Mouse (Mus musculus) liver, embryonic 12.5 days (tissue): ENCODE results near the gene Olfr1170. TPM values are rescaled to one million over a fixed set of nuclear protein-coding genes. Genes with fewer than 3 reads are reported as not detected.

Source experiments
- ATAC-seq: fragments of 200-750 bp; cut with Nextera tagmentation; 2 replicates; pipeline ENCODE4 v1.8.0; 2017; ENCODE audit warnings: moderate number of reproducible peaks, mild to moderate bottlenecking, moderate library complexity
- H3K27ac ChIP-seq: fragments of 300-500 bp; sonication (generic); 2 replicates; pipeline ENCODE4 v1.5.1; 2016; ENCODE audit warnings: mild to moderate bottlenecking
- H3K27me3 ChIP-seq: fragments of 300-500 bp; sonication (generic); replicated peaks from 2 replicates; pipeline ENCODE4 v1.6.1; 2016; ENCODE audit warnings: mild to moderate bottlenecking, moderate library complexity
- H3K36me3 ChIP-seq: fragments of 300-500 bp; sonication (generic); 2 replicates; pipeline ENCODE4 v1.6.1; 2016; ENCODE audit warnings: mild to moderate bottlenecking, moderate library complexity
- H3K4me1 ChIP-seq: fragments of 300-500 bp; sonication (generic); 2 replicates; pipeline ENCODE4 v1.6.1; 2016
- H3K4me2 ChIP-seq: fragments of 300-500 bp; sonication (generic); 2 replicates; pipeline ENCODE4 v1.6.1; 2016; ENCODE audit warnings: mild to moderate bottlenecking, moderate library complexity
- H3K4me3 ChIP-seq: fragments of 300-500 bp; sonication (generic); 2 replicates; pipeline ENCODE4 v1.5.1; 2016; ENCODE audit warnings: mild to moderate bottlenecking, moderate library complexity
- H3K9ac ChIP-seq: fragments of 300-500 bp; sonication (generic); 2 replicates; pipeline ENCODE4 v1.6.1; 2016; ENCODE audit warnings: mild to moderate bottlenecking, moderate library complexity
- H3K9me3 ChIP-seq: fragments of 300-500 bp; sonication (generic); replicated peaks from 2 replicates; pipeline ENCODE4 v1.6.1; 2016; ENCODE audit warnings: mild to moderate bottlenecking, moderate library complexity
- WGBS: fragments of 180-500 bp; shearing (Covaris S2); methylation state at CpG from one replicate; pipeline ENCODE4 v1.1.7; 2016; ENCODE audit not compliant: insufficient replicate concordance; 5-methylcytosine and 5-hydroxymethylcytosine counted together
- polyA plus RNA-seq: library from polyadenylated mRNA; unstranded; fragments of >200 nt; fragmentation: Nextera tagmentation; extraction: Ambion mirVana; gene quantifications from 2 replicates; pipeline ENCODE4 v1.2.1, GENCODE M21; 2016

The Olfr1170 gene
- not detected in 2 replicates for polyA plus RNA-seq

- Histone ChIP-seq H3K9me3 (no peaks in the 10 kb centered on the region), H3K9ac (no peak within 1 kb of the TSS), H3K27ac (no peak within 1 kb of the TSS), H3K4me3 (no peak within 1 kb of the TSS), H3K36me3 (no peaks in the 10 kb centered on the region), H3K27me3 (no peaks in the 10 kb centered on the region), H3K4me1 (no peaks in the 10 kb centered on the region), H3K4me2 (no peak within 1 kb of the TSS)
- 73% methylated on average over 1 of the region's 1 CpGs for WGBS
- ATAC-seq, result no peak
These were observed at the start of gene Olfr1170 for GRCm38 (mm10) chr2:88228234-88228633. Gene Olfr1170, minus strand, starts transcription at chr2:88228334.

DNA sequence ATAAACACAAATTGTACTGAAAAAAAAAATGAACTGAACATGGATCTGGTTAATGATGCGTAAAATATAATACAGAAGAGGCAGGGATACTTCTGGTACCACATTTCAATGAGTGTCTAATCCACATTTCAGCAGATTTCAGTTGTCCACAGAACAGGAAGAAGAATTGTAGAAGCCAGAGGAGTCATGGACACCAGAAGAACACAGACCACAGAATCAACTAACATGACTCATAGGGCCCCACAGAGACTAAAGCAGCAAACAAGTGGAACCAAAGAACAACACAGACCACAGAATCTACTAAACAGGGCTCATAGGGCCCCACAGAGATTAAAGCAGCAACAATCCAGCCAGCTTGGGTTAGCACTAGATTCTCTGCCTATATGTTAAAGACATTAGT is 7.3 kb downstream of the Olfr1170 start:
- H3K27ac ChIP-seq, result no peak overlapping the region
- H3K36me3 ChIP-seq, result no peaks in the 10 kb centered on the region
- no peak for ATAC-seq
- no peak overlapping the region for H3K9ac ChIP-seq
- H3K9me3 ChIP-seq, result no peaks in the 10 kb centered on the region
- no peak overlapping the region for H3K4me2 ChIP-seq
- no peaks in the 10 kb centered on the region for H3K4me1 ChIP-seq
- H3K4me3 ChIP-seq, result no peak overlapping the region
- WGBS, result 80% methylated on average over 1 of the region's 1 CpGs
- no peaks in the 10 kb centered on the region for H3K27me3 ChIP-seq

DNA sequence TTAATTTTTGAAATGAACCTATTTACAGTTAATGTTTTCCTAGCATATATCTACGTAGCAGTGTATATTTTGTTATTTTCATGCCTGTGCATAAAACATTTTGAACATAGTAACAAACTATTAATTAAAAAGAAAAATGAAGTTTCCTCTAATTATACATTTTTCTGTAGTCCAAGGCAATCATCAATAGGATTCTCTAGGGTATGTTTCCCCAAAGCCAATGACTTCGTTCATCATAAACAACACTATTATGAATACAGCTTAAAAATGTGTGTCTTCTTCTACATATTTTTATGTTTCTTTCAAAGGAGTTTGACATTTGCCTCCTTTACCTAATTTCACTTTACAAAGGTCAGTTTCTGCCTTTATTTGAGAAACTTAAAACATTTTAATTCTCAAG is 46.6 kb downstream of the Olfr1170 start, which contains the start of gene Olfr1168:
Gene Olfr1168, plus strand, starts transcription at position 301 of the 400 bp plus-strand sequence.
- no peak within 1 kb of the TSS for H3K4me3 ChIP-seq
- no peaks in the 10 kb centered on the region for H3K9me3 ChIP-seq
- H3K4me2 ChIP-seq, result no peak within 1 kb of the TSS
- H3K4me1 ChIP-seq, result no peaks in the 10 kb centered on the region
- 61% methylated on average over 2 of the region's 2 CpGs for WGBS
- H3K27ac ChIP-seq, result no peak within 1 kb of the TSS
- H3K27me3 ChIP-seq, result no peaks in the 10 kb centered on the region
- ATAC-seq, result no peak
- H3K9ac ChIP-seq, result no peak within 1 kb of the TSS
- no peaks in the 10 kb centered on the region for H3K36me3 ChIP-seq

Other genes with a start within 250 kb of the Olfr1170 start
- not detected in 2 replicates for gene Olfr1158, start 238.2 kb downstream of the Olfr1170 start, polyA plus RNA-seq
- not detected in 2 replicates for gene Olfr1160, start 220.1 kb downstream of the Olfr1170 start, polyA plus RNA-seq
- gene Olfr1161, start 205.6 kb downstream of the Olfr1170 start, polyA plus RNA-seq, result not detected in 2 replicates
- not detected in 2 replicates for gene Olfr73, start 190.6 kb downstream of the Olfr1170 start, polyA plus RNA-seq
- not detected in 2 replicates for gene Olfr1162, start 177.2 kb downstream of the Olfr1170 start, polyA plus RNA-seq
- gene Olfr1163, start 156.5 kb downstream of the Olfr1170 start, polyA plus RNA-seq, result not detected in 2 replicates
- not detected in 2 replicates for gene Olfr1164, start 134.4 kb downstream of the Olfr1170 start, polyA plus RNA-seq
- gene Olfr1166, start 100.1 kb downstream of the Olfr1170 start, polyA plus RNA-seq, result not detected in 2 replicates
- gene Olfr1167, start 73.1 kb downstream of the Olfr1170 start, polyA plus RNA-seq, result not detected in 2 replicates
- not detected in 2 replicates for gene Olfr1168, start 46.5 kb downstream of the Olfr1170 start, polyA plus RNA-seq
- gene Olfr1173, start 51.5 kb upstream of the Olfr1170 start, polyA plus RNA-seq, result not detected in 2 replicates
- not detected in 2 replicates for gene Olfr1174-ps, start 86.8 kb upstream of the Olfr1170 start, polyA plus RNA-seq
- not detected in 2 replicates for gene Olfr1175-ps, start 98.9 kb upstream of the Olfr1170 start, polyA plus RNA-seq
- not detected in 2 replicates for gene Olfr1176, start 108.4 kb upstream of the Olfr1170 start, polyA plus RNA-seq
- not detected in 2 replicates for gene Olfr1177-ps, start 118.2 kb upstream of the Olfr1170 start, polyA plus RNA-seq
- not detected in 2 replicates for gene Olfr1178, start 158.7 kb upstream of the Olfr1170 start, polyA plus RNA-seq
- not detected in 2 replicates for gene Olfr1179, start 178.1 kb upstream of the Olfr1170 start, polyA plus RNA-seq
- not detected in 2 replicates for gene Olfr1180, start 190.8 kb upstream of the Olfr1170 start, polyA plus RNA-seq
- not detected in 2 replicates for gene Olfr1181, start 197.8 kb upstream of the Olfr1170 start, polyA plus RNA-seq
- gene Gm13757, start 220.8 kb upstream of the Olfr1170 start, polyA plus RNA-seq, result not detected in 2 replicates
- gene Olfr1183, start 226.5 kb upstream of the Olfr1170 start, polyA plus RNA-seq, result not detected in 2 replicates